Mouse (Mus musculus) c-Kit-positive CD71-negative TER-119-negative erythroid progenitor cells, embryonic 14.5 days (primary cell): ENCODE results near the gene Cspg5.

Experiments used
- DNase-seq: peaks from one replicate; pipeline ENCODE4 v3.0.0-alpha.2; 2013; ENCODE audit warnings: low read depth

Cspg5 gene

GRCm38 (mm10) chr9:110243221-110243833 is at the start of gene Cspg5:
Cspg5 (plus strand) TSS chr9:110243783.
- no peak for DNase-seq

- DNase-seq = no peak
These were observed 43.7 kb upstream of the Cspg5 start for GRCm38 (mm10) chr9:110199870-110200269.

- DNase-seq = no peak
These were observed 37.8 kb upstream of the Cspg5 start for GRCm38 (mm10) chr9:110205526-110206404.

- DNase-seq = no peak
These were observed 37.1 kb upstream of the Cspg5 start for GRCm38 (mm10) chr9:110206437-110206836.

- DNase-seq = no peak
These were observed 35.3 kb upstream of the Cspg5 start for GRCm38 (mm10) chr9:110208265-110208664.

- no peak for DNase-seq
These were observed 34.6 kb upstream of the Cspg5 start for GRCm38 (mm10) chr9:110208967-110209366.

- DNase-seq = no peak
These were observed 19.3 kb upstream of the Cspg5 start for GRCm38 (mm10) chr9:110224273-110224672.

- no peak for DNase-seq
These were observed 17.4 kb upstream of the Cspg5 start for GRCm38 (mm10) chr9:110226191-110226590.

- no peak for DNase-seq
These were observed 14.9 kb upstream of the Cspg5 start for GRCm38 (mm10) chr9:110228671-110229070.

- DNase-seq = no peak
These were observed 14.5 kb upstream of the Cspg5 start for GRCm38 (mm10) chr9:110229112-110229511.

- no peak for DNase-seq
These were observed 13.9 kb upstream of the Cspg5 start for GRCm38 (mm10) chr9:110229566-110230248.

- DNase-seq = no peak
These were observed 13.1 kb upstream of the Cspg5 start for GRCm38 (mm10) chr9:110230395-110231071.

- no peak for DNase-seq
These were observed 8.6 kb upstream of the Cspg5 start for GRCm38 (mm10) chr9:110234962-110235361.

GRCm38 (mm10) chr9:110244567-110244888 is 945 bp downstream of the Cspg5 start:
- DNase-seq = no peak

GRCm38 (mm10) chr9:110244889-110245589 is 1.5 kb downstream of the Cspg5 start:
- DNase-seq = no peak

GRCm38 (mm10) chr9:110245590-110246320 is 2.2 kb downstream of the Cspg5 start:
- DNase-seq = no peak

- DNase-seq = no peak
These were observed 2.7 kb downstream of the Cspg5 start for GRCm38 (mm10) chr9:110246321-110246640.

GRCm38 (mm10) chr9:110247049-110247448 is 3.5 kb downstream of the Cspg5 start:
- no peak for DNase-seq

- no peak for DNase-seq
These were observed 5.3 kb downstream of the Cspg5 start for GRCm38 (mm10) chr9:110248861-110249260.

GRCm38 (mm10) chr9:110249823-110250543 is 6.4 kb downstream of the Cspg5 start:
- DNase-seq = no peak

GRCm38 (mm10) chr9:110250776-110251175 is 7.2 kb downstream of the Cspg5 start:
- no peak for DNase-seq
